Mouse (Mus musculus): ENCODE measurements around the gene Cst12. TPM values are rescaled to one million over a fixed set of nuclear protein-coding genes. Genes with fewer than 3 reads are reported as not detected.
"Not testable (repeated sequence)": the region's sequence is repeated elsewhere in the genome, so short reads cannot be mapped to it uniquely, and the experiment has no call there.

Cst12 gene
- not detected for total RNA-seq (2021)
- long read RNA-seq = 0 reads

GRCm38 (mm10) chr2:148789142-148789541 lies at the start of gene Cst12:
Cst12 (plus strand) TSS chr2:148789361.
- DNase-seq (ENCODE audit: low spot score in 2 of 2) = no peak

DNA sequence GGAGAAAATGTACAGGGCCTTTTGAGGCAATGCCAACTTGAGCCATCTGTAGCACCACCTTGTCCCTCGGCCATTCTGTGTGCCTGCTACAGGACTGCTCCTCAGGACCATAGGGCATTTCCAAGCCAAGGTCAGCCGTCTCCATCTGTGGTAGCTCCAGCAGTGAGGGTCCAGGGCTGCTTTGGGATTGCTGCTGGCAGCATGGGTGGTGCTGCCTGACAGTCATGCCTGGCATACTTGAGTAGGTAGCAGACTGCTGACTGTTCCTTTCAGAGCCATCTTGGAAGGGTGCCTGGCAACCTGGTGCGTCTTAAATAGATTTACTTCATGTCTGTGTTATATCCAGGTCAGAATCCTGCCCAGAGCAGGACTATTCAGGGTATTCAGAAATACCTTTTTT lies 46.2 kb upstream of the Cst12 start:
- peak; percentile 14 to 30 for DNase-seq (ENCODE audit: low spot score in 2 of 2)

- no peak for DNase-seq (ENCODE audit: low spot score in 2 of 2)
Measured at GRCm38 (mm10) chr2:148743846-148744407, 45.2 kb upstream of the Cst12 start.

- DNase-seq (ENCODE audit: low spot score in 2 of 2) = no peak
Measured at GRCm38 (mm10) chr2:148750058-148750457, 39.1 kb upstream of the Cst12 start, which contains the start of gene Cstl1. Cstl1 (plus strand) TSS chr2:148750358.

- peak; percentile 72 to 81 for DNase-seq (ENCODE audit: low spot score in 2 of 2)
Measured at GRCm38 (mm10) chr2:148751893-148752813, 37.0 kb upstream of the Cst12 start.

DNA sequence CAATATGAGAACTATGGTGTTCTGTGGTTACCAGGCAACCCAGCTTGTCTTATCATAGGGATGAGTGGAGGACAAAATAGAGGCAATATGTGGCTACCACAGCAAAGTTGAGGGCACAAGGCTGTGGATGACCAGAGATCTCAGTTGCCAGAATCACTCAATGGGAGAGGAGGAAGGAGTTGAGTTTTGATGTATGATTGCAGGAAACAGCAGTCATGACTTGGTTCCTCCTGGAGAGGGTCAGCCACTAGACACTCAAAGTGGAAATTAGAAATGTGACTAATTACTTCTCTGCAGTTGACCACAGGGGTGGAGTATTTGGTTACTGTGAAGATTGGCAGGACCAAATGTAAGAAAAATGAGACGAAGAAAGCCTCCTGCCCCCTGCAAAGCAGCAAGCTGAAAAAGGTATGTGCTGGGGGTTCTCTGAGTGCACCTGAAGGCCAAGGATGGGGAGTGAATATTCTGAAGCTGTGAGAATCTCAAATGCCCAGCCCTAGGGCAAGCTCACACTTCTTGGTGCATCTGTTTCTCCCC lies 34.8 kb upstream of the Cst12 start:
- DNase-seq (ENCODE audit: low spot score in 2 of 2) = no peak

DNA sequence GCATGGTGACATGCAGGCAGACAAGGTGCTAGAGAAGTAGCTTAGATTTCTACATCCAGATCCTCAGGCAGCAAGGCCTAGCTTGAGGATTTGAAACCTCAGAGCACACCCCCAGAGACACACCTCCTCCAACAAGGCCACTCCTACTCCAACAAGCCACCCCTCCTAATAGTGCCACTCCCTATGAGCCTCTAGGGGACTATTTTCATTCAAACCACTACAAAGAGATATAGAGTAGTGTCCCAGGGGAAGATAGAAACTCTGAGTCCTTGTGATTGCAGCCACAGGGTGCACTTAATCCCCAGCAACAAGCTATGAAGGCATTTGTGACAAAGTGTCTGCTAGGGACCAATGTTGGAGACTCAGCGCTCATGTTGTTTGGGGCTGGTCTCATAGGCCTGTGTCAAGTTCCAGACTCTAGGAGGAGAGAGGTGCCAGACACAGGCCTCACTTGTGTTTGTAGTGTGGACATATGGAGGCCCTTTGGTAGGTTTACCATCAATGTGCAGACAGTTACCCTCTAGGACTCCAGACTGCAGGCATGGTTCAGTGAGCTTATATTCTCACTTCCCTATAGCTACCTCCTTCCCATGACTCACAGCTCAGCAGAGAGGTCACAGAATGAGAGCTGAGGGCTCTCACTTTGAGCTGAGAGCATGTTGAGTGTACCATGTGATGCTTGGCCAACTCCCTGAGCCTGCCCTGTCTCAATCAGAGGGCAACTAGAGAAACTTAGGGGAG lies 25.3 kb upstream of the Cst12 start:
- no peak for DNase-seq (ENCODE audit: low spot score in 2 of 2)

DNA sequence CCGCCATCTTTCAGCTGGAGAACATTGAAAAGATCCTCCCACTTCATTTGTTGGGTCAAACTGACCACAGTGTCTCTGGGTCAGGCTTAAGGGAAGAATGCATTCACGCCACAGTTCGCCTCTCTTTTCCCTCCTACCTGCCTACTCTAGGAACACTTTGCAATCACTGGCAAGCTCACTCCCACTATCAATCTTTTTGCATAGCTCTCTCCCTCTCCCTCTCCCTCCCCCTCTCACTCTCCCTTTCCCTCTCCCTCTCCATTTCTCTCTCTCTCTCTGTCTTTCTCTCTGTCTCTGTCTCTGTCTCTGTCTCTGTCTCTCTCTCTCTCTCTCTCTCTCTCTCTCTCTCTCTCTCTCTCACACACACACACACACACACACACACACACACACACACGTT lies 17.8 kb upstream of the Cst12 start, which contains the start of gene Cst11:
Gene Cst11 (minus strand): TSS at position 101 of the 400 bp plus-strand sequence.
- not testable (repeated sequence) for DNase-seq (ENCODE audit: low spot score in 2 of 2)

DNA sequence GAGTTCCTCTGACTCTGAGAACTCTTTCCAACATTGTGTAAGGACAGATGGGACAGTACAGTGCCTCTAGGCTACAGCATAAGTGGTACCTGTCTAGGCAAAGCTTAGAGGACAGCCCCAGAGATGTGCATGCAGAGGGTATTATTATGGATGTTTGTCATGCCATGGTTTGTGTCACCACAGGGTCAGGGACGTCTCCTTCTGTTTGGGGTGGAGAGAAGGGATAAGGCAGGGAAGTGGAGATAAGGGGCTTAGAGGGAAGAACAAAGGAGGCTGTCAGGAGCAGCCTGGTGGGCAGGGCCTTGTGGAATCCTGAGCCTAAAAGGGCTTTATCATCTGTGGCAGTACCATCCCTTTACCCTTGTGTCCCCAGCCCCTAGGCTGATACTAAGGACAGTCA lies 7.5 kb upstream of the Cst12 start, which contains the start of gene 8030411F24Rik:
Gene 8030411F24Rik (plus strand): TSS at position 301 of the 400 bp plus-strand sequence.
- DNase-seq (ENCODE audit: low spot score in 2 of 2) = no peak

DNA sequence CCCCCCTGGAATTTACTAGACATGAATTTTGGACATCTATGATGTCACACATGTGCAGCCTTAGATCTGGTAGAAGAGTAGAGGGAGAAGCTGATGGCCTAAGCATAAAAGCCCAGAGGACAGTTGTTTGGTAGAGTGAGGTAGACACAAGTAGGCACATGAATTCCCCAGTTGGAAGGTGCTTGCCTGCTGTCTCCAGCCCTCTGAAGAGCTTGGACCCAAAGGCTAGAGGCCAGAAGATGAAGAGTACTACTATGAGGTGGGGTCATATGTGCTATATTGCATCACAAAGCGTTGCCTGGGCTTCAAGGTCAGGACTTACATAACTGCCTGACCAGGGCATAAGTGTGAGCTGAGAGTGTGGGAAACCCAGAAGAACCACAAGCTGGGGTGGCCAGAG lies 9.3 kb downstream of the Cst12 start, which contains the start of gene Cst8:
Gene Cst8 (plus strand): TSS at position 301 of the 400 bp plus-strand sequence.
- DNase-seq (ENCODE audit: low spot score in 2 of 2) = no peak

DNA sequence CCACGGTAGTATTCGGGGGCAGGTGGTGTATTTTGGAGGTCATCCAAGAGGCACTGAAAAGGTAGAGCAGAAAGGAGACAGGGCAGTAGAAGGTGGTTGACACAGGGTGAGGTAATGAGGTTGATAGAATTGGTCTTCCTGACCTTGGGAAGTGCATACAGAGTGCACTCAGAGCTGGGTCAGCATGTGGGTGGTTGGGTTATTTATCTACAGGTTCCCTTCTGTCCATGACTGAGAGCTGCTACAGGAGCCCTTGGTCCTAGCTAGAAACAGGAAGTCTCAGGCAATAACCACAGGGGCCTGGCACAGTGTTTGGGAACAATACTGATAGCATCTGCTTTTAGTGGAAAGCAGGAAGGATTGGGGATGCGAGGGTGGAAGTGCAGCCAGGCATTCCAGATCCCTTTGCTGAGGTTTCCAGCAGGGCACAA lies 12.3 kb downstream of the Cst12 start:
- peak in 1 of 2 experiments; percentile 10 for DNase-seq (ENCODE audit: low spot score in 2 of 2)

- no peak for DNase-seq (ENCODE audit: low spot score in 2 of 2)
Measured at GRCm38 (mm10) chr2:148806696-148807095, 17.5 kb downstream of the Cst12 start.

DNA sequence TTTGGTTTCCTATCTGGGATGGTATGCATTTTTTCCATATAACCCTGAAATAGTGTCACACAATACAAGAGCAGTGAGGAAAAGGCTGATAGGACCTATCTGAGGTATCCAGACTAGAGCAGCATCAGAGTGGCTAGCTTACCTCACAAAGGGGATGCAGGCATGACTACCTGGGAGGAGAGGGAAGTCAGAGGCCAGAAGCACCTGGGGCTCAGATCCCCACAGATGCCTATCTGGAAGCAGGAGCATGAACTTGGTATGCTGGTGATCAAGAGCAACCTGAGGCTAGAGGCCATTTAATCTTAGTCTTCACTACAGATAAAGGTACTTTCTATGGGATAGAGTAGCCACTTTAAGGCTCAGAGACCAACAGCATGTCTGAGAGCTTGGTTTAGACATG lies 30.7 kb downstream of the Cst12 start, which contains the start of gene Cst13:
Gene Cst13 (plus strand): TSS at position 173 of the 400 bp plus-strand sequence.
- DNase-seq (ENCODE audit: low spot score in 2 of 2) = no peak

- DNase-seq (ENCODE audit: low spot score in 2 of 2) = no peak
Measured at GRCm38 (mm10) chr2:148825986-148826385, 36.8 kb downstream of the Cst12 start.

DNA sequence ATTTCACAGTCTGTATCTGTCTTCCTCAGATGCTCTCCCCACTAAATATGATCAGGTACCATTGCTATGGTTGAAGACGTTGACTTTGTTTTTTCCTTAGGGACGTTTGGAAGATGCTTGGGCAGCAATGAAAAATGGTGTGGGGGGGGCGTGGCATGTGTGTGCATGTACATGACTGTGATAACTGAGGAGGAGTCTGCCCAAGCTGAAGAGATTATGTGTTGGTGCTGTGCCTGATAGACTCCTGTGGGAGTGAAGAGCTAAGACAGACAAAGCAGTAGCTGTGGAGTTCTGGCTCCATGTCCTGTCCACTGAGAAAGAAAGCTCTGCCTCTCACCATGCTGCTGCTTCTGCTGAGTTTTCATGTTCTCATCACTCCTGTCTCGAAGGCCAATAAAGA lies 45.8 kb downstream of the Cst12 start, which contains the start of gene Cst9:
Gene Cst9 (plus strand): TSS at position 236 of the 400 bp plus-strand sequence.
- no peak for DNase-seq (ENCODE audit: low spot score in 2 of 2)

DNA sequence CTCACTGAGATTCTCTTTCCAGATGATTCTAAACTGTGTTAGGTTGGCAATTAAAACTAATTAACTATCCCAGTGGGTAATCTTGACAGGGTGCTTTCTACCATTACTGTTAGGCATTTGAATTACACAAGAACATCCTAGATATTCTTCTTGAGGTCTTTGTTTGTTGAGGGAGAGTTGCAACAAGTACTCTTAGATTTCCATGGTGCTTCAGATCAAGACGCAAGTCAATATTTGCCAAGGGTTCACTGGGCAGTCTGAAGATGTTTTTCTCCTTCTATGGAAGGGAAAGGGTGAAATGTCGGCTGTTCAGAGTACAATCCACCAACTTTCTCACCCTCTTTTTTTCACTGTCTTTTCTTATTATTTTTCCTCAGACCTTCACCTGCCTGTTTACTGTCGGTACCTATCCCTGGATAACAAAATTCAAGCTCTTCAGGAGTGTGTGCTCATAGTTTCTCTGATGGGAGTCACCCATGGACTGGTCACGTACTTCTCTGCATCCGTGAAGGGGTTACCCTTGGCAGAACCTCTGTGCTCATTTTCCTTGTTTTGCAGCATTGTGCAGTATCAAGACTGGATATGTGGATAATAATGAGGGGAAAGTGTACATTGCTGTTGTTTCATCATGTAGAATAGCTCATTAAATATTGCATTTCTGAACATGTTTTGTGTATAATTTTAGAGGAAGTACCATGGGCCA lies 49.1 kb downstream of the Cst12 start:
- DNase-seq (ENCODE audit: low spot score in 2 of 2) = no peak

- DNase-seq (ENCODE audit: low spot score in 2 of 2) = no peak
Measured at GRCm38 (mm10) chr2:148839224-148839623, 50.1 kb downstream of the Cst12 start.

Measured in layer of hippocampus, postnatal 10 days (tissue).